In genomic region chr10:117616765-117617164, GRCm38 (mm10) we compare ENCODE assay signal across 2 mouse cellular contexts.
DNase-seq lines count a peak whose midpoint lies in the region.

No protein-coding gene starts in this region.

- DNase-seq in 3T3-L1 (ENCODE audit: low read depth, low spot score): peak; percentile 93
- peak; percentile 95 for DNase-seq in adipocyte (ENCODE audit: low spot score)
